Mouse (Mus musculus) heart, postnatal 0 days (tissue): ENCODE measurements around the gene Racgap1.

Experiments used
- CTCF ChIP-seq: IDR thresholded peaks from 2 replicates; pipeline ENCODE4 v1.5.1; 2016; ENCODE audit warnings: antibody characterized with exemption, control low read depth, low read depth
- EP300 ChIP-seq: IDR thresholded peaks from 2 replicates; pipeline ENCODE4 v1.6.1; 2016; ENCODE audit warnings: antibody characterized with exemption, low read depth

GRCm38 (mm10) chr15:99691976-99692375 is 40.5 kb upstream of the Racgap1 start:
- TF ChIP-seq CTCF (no peak), EP300 (no peak)
